Mouse (Mus musculus) cerebellum, adult 2 months (tissue): ENCODE results near the gene Nkx2-4.

ENCODE experiments used
- CTCF ChIP-seq: fragments of 200-500 bp; IDR thresholded peaks from 2 replicates; pipeline ENCODE4 v1.5.1; 2011; ENCODE audit warnings: low read depth, mild to moderate bottlenecking, control low read depth, low read length, moderate library complexity, borderline replicate concordance; ENCODE audit not compliant: insufficient read depth
- POLR2A ChIP-seq: fragments of 200-500 bp; IDR thresholded peaks from 2 replicates; pipeline ENCODE4 v1.6.1; 2011; ENCODE audit warnings: low read length, control low read depth, borderline replicate concordance; ENCODE audit not compliant: insufficient read depth

DNA sequence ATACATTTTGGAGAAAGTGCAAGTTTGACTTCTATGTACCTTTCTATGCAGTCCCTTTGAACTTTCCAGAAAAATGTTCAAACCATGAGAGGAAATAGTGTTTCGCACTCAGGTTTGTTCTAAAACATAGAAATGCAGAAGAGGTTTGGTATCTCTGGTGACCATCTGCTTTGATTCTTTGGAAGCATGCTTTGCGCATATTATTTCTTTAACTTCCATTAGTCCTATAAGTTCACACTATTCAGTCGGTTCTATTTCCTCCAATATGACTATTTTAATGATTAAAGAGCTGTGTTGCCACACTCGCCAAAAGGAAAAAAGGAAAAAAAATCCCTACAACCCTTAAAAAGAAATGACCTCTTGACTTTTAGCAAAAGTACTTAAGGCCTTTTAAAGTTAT lies 2.9 kb downstream of the Nkx2-4 start:
- TF ChIP-seq CTCF = no peak
- no peak for TF ChIP-seq POLR2A
